Mouse (Mus musculus) ovary, adult 18-20 months (tissue): ENCODE measurements at regions not wholly inside any gene's neighbourhood (a gene's known extent, or its start where the extent isn't known, plus 50 kb on each side); places are given as distances from the start of the nearest gene placed in this dataset.
A peak's percentile ranks its signal among the peaks of the same experiment; 100 is the strongest.

Experiments
- DNase-seq: peaks from one replicate; pipeline ENCODE4 v3.0.0; 2022; ENCODE audit warnings: low spot score, mixed read lengths

GRCm38 (mm10) chr1:72963449-72963848 is 52.3 kb downstream of the Tnp1 start:
- DNase-seq: no peak

- no peak for DNase-seq
These were observed 55.5 kb downstream of the Tnp1 start for GRCm38 (mm10) chr1:72960241-72960653.

GRCm38 (mm10) chr1:72955387-72955786 is 60.3 kb downstream of the Tnp1 start:
- peak; percentile 35 for DNase-seq

GRCm38 (mm10) chr1:72952896-72953295 is 62.8 kb downstream of the Tnp1 start:
- no peak for DNase-seq

GRCm38 (mm10) chr1:72951802-72952201 is 63.9 kb downstream of the Tnp1 start:
- DNase-seq: no peak

GRCm38 (mm10) chr1:72951365-72951764 is 64.3 kb downstream of the Tnp1 start:
- no peak for DNase-seq

- DNase-seq: no peak
These were observed 69.5 kb downstream of the Tnp1 start for GRCm38 (mm10) chr1:72946235-72946634.

- no peak for DNase-seq
These were observed 70.0 kb downstream of the Tnp1 start for GRCm38 (mm10) chr1:72945750-72946102.

GRCm38 (mm10) chr1:72944805-72945749 is 70.4 kb upstream of the Igfbp5 start:
- DNase-seq: no peak

- DNase-seq: no peak
These were observed 69.5 kb upstream of the Igfbp5 start for GRCm38 (mm10) chr1:72944221-72944620.

- no peak for DNase-seq
These were observed 68.4 kb upstream of the Igfbp5 start for GRCm38 (mm10) chr1:72943082-72943481.

GRCm38 (mm10) chr1:72942351-72942750 is 67.7 kb upstream of the Igfbp5 start:
- no peak for DNase-seq

GRCm38 (mm10) chr1:72939948-72940347 is 65.3 kb upstream of the Igfbp5 start:
- no peak for DNase-seq

- no peak for DNase-seq
These were observed 62.2 kb upstream of the Igfbp5 start for GRCm38 (mm10) chr1:72936681-72937465.

- DNase-seq: no peak
These were observed 61.5 kb upstream of the Igfbp5 start for GRCm38 (mm10) chr1:72936231-72936630.

GRCm38 (mm10) chr1:72935084-72935483 is 60.4 kb upstream of the Igfbp5 start:
- no peak for DNase-seq

GRCm38 (mm10) chr1:72929774-72930173 is 55.1 kb upstream of the Igfbp5 start:
- DNase-seq: no peak
